Mouse (Mus musculus) frontal cortex, postnatal 10 days (tissue): Measurements from ENCODE around the gene Slc5a4b.
"Not testable (repeated sequence)": the region's sequence is repeated elsewhere in the genome, so short reads cannot be mapped to it uniquely, and the experiment has no call there.

Experiments
- DNase-seq, 2 experiments: peaks; one replicate each; pipeline ENCODE4 v3.0.0; 2022; ENCODE audit warnings: low spot score in 2 of 2, mixed read lengths in 1 of 2

Slc5a4b gene

GRCm38 (mm10) chr10:76110861-76111260 lies at the start of gene Slc5a4b:
TSS of gene Slc5a4b (minus strand) at chr10:76110961.
- no peak for DNase-seq

DNA sequence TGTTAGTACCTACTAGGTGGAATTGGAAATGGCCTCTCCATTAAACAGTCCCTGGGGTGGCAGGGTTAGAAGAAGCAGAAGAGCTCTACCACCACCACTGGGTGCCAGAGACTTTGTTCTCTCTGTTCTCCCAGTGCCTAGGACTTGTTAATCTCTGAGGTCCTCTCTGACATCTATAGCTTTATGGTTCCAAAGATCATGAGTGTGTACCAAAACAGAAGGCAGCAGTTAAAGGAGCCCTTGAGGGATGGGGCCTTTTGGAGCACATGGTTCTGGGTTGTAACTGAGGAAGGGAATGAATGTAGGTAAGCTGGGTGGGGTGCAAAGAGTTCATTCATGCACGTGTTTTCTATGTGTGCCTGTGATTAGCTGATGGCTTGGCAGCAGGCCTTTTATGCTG lies 47.2 kb upstream of the Slc5a4b start:
- no peak for DNase-seq

- DNase-seq: no peak
Measured at GRCm38 (mm10) chr10:76157528-76157927, 46.8 kb upstream of the Slc5a4b start.

- DNase-seq: no peak
Measured at GRCm38 (mm10) chr10:76155911-76156310, 45.1 kb upstream of the Slc5a4b start.

GRCm38 (mm10) chr10:76147278-76147677 lies 36.5 kb upstream of the Slc5a4b start, which contains the start of gene Slc5a4a:
TSS of gene Slc5a4a (plus strand) at chr10:76147451.
- no peak for DNase-seq

DNA sequence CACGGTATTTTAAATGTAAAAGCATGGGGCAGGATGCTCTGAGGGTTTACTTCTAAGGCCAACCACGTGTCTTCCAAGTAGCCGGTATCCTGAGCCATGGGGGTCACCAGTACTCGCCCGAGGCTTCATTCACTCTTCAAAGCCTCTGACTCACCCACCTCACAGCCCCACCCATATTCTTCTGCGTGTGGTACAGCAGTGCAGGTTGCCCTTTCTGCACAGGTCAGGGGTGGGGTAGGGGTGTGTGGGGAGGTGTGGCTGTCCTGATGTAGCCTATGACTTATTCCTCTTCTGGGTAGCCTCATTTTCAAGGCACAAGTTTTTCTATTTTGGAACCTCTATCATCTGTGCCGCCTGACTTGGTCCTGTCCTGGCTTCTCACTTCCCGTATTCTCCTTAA lies 36.1 kb upstream of the Slc5a4b start:
- DNase-seq: no peak

DNA sequence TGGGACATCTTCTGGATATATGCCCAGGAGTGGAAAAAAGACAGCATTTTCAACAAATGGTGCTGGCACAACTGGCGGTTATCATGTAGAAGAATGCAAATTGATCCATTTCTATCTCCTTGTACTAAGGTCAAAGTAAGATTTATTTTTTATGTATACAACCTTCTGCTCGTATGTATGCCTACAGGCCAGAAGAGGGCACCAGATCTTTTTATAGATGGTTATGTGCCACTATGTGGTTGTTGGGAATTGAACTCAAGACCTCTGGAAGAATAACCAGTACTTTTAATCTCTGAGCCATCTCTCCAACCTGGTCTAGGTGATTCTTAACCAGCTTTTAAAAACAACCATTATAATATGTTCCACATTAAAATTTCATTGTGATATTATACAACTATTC lies 25.6 kb upstream of the Slc5a4b start:
- no peak for DNase-seq

GRCm38 (mm10) chr10:76132506-76132905 lies 21.7 kb upstream of the Slc5a4b start:
- DNase-seq: no peak

GRCm38 (mm10) chr10:76121495-76121894 lies 10.7 kb upstream of the Slc5a4b start:
- no peak for DNase-seq

DNA sequence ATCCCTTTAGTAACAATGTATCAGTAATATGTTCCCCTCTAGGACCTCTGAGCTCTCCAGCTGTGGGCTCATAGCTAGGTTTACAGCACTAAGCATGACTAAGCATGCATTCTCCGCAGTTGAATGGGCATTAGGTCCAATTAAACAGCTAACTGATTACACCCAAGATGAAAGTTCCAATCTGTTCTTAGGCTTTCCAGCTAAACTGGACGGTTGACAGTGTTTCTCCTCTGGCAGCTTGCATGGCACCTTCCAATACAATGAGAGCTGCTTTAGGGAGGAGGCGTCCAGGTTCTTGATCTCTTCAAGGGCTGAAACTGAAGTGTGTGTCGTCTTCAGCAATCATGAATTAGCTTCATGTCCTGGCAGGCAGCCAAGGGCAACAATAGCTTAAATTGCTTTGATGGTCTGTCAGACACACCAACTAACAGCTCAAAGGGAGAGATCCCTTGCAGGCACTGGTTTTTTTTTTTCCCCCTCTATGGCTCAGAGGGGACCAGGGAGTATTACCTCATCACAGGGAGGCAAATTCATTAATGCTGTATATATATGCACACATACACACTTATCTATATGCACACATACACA lies 9.5 kb upstream of the Slc5a4b start:
- DNase-seq: no peak

- DNase-seq: no peak
Measured at GRCm38 (mm10) chr10:76118741-76119140, 8.0 kb upstream of the Slc5a4b start.

DNA sequence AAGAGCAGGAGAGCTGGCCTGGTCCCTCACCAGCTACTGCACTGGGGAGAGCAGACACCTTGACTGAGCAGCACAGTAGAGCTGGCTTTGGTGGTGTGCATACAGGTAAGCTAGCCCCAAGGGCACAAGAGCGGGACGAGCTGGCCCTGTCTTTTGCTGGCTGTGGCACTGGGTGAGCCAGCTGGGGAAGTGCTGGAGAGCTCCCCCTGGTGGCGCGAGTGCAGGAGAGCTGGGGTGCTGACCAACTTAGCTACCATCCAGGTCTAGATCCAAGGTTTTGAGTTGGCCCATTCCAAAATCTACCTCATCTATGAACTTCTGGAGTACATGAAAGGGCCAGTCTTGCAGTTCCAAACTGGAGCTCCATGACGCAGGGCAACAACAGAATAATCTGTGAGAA lies 7.2 kb upstream of the Slc5a4b start:
- DNase-seq: peak in 1 of 2 experiments; percentile 12

DNA sequence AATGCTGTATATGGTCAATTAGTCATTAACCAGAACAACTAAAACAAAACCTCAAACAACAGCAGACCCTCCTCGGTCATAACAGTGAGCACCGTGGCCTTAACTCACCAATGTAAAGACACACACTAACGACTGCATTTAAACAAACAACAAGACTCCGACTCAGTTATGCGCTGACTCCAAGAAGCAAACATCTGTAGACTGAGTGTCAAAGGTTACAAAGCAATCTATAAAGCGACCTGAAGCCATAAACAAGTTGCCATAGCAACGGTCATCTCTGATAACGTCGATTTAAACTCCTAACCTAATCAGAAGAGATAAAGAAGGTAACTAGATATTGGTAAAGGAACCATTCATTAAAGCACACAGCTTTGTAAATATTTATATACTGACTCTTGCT lies 13.4 kb downstream of the Slc5a4b start:
- DNase-seq: no peak

- no peak for DNase-seq
Measured at GRCm38 (mm10) chr10:76096580-76096979, 14.2 kb downstream of the Slc5a4b start.

- DNase-seq: not testable (repeated sequence)
Measured at GRCm38 (mm10) chr10:76077008-76077407, 33.8 kb downstream of the Slc5a4b start.

DNA sequence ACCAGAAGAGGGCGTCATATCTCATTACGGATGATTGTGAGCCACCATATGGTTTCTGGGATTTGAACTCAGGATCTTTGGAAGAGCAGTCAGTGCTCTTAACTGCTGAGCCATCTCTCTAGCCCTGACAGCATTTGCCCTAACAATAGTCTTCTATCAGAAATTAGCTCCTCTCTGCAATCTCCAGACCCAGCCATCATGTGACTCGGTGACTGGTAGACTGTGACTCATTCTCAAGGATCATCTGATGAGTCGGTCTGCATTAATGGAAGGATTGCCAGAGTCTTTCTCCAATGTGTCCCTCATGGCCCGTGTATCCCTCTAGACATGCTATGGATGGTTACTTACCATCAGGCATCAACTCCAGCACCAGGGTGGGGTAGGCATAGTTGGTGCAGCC lies 38.7 kb downstream of the Slc5a4b start:
- DNase-seq: not testable (repeated sequence)

- DNase-seq: no peak
Measured at GRCm38 (mm10) chr10:76067674-76068613, 42.8 kb downstream of the Slc5a4b start.

DNA sequence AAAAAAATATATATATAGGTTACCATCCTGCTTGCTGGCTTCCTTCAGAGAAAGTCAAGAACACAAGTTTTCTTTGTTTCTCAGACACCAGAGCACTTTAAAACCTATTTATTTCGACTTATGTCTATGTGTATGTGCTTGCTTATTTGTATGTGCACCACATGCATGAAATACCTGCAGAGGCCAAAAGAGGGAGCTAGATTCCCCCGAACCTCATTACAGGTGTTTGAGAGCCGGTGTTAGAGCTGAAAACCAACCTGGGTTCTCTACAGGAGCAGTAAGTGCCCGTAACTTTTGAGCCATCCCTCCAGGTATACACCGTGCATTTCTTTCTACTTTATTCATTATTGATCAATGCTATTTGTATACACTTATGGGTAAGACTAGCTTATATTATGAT lies 48.3 kb downstream of the Slc5a4b start:
- no peak for DNase-seq

- no peak for DNase-seq
Measured at GRCm38 (mm10) chr10:76051860-76052259, 58.9 kb downstream of the Slc5a4b start.

GRCm38 (mm10) chr10:76048967-76049366 lies 61.8 kb downstream of the Slc5a4b start:
- DNase-seq: no peak

GRCm38 (mm10) chr10:76047182-76047869 lies 63.4 kb downstream of the Slc5a4b start:
- DNase-seq: no peak

- no peak for DNase-seq
Measured at GRCm38 (mm10) chr10:76046754-76047153, 64.0 kb downstream of the Slc5a4b start.
